Mouse (Mus musculus) forebrain, embryonic 14.5 days (tissue): Measurements from ENCODE around the gene Zbtb4. TPM values are rescaled to one million over a fixed set of nuclear protein-coding genes. Genes with fewer than 3 reads are reported as not detected.

Source experiments
- ATAC-seq: fragments of 200-750 bp; cut with Nextera tagmentation; 2 replicates; pipeline ENCODE4 v1.8.0; 2017; ENCODE audit warnings: mild to moderate bottlenecking, moderate library complexity
- DNase-seq: peaks from one replicate; pipeline ENCODE4 v3.0.0-alpha.2; 2015; ENCODE audit warnings: low spot score
- H3K27ac ChIP-seq: fragments of 300-500 bp; sonication (generic); 2 replicates; pipeline ENCODE4 v1.5.1; 2014; ENCODE audit warnings: low read depth, mild to moderate bottlenecking, control low read depth, low read length, moderate library complexity
- H3K27me3 ChIP-seq: fragments of 300-500 bp; sonication (generic); replicated peaks from 2 replicates; pipeline ENCODE4 v1.6.1; 2014; ENCODE audit warnings: low read length, control low read depth, mixed read lengths; ENCODE audit not compliant: control insufficient read depth, insufficient read depth
- H3K36me3 ChIP-seq: fragments of 300-500 bp; sonication (generic); 2 replicates; pipeline ENCODE4 v1.6.1; 2014; ENCODE audit warnings: low read length, control low read depth; ENCODE audit not compliant: control insufficient read depth, insufficient read depth
- H3K4me1 ChIP-seq: fragments of 300-500 bp; sonication (generic); 2 replicates; pipeline ENCODE4 v1.6.1; 2014; ENCODE audit warnings: antibody characterized with exemption, low read length, control low read depth; ENCODE audit not compliant: control insufficient read depth, insufficient read depth
- H3K4me2 ChIP-seq: fragments of 300-500 bp; sonication (generic); 2 replicates; pipeline ENCODE4 v1.6.1; 2014; ENCODE audit warnings: mild to moderate bottlenecking, control low read depth, low read length
- H3K4me3 ChIP-seq: fragments of 300-500 bp; sonication (generic); 2 replicates; pipeline ENCODE4 v1.5.1; 2014; ENCODE audit warnings: low read depth, low read length, control low read depth
- H3K9ac ChIP-seq: fragments of 300-500 bp; sonication (generic); 2 replicates; pipeline ENCODE4 v1.6.1; 2014; ENCODE audit warnings: mild to moderate bottlenecking, low read length, control low read depth, moderate library complexity
- H3K9me3 ChIP-seq: fragments of 300-500 bp; sonication (generic); replicated peaks from 2 replicates; pipeline ENCODE4 v1.6.1; 2016; ENCODE audit warnings: low read length, control low read depth, mixed read lengths; ENCODE audit not compliant: control insufficient read depth
- WGBS: fragments of 180-500 bp; shearing (Covaris S2); extraction: QIAGEN DNeasy Blood & Tissue Kit; methylation state at CpG from one replicate; pipeline ENCODE4 v1.1.7; 2014; 5-methylcytosine and 5-hydroxymethylcytosine counted together
- polyA plus RNA-seq: library from polyadenylated mRNA; unstranded; fragments of >200 nt; fragmentation: Nextera tagmentation; extraction: Ambion mirVana; gene quantifications from 2 replicates; pipeline ENCODE4 v1.2.1, GENCODE M21; 2014

Gene Zbtb4
- polyA plus RNA-seq, 1 experiment from 2014 or later, result 2.1 TPM

GRCm38 (mm10) chr11:69806378-69806777, 40.7 kb downstream of the Zbtb4 start:
- peaks cover 26% of the 10 kb centered on the region for H3K4me1 ChIP-seq
- H3K27me3 ChIP-seq, result peaks cover 27% of the 10 kb centered on the region

GRCm38 (mm10) chr11:69807641-69808040, 41.9 kb downstream of the Zbtb4 start:
- Histone ChIP-seq H3K36me3 (no peaks in the 10 kb centered on the region), H3K27ac (no peak overlapping the region), H3K9me3 (no peaks in the 10 kb centered on the region), H3K4me3 (no peak overlapping the region), H3K4me2 (no peak overlapping the region), H3K9ac (no peak overlapping the region), H3K27me3 (peaks cover 22% of the 10 kb centered on the region), H3K4me1 (peaks cover 20% of the 10 kb centered on the region)
- WGBS, result 94% methylated on average over 2 of the region's 2 CpGs
- DNase-seq, result no peak
- ATAC-seq, result no peak

More at GRCm38 (mm10) chr11:69806378-69806777, 40.7 kb downstream of the Zbtb4 start:
- WGBS, result 81% methylated on average over 4 of the region's 4 CpGs
- H3K9ac ChIP-seq, result no peak overlapping the region
- H3K27ac ChIP-seq, result no peak overlapping the region
- no peaks in the 10 kb centered on the region for H3K36me3 ChIP-seq
- no peak overlapping the region for H3K4me3 ChIP-seq
- DNase-seq (no peak), ATAC-seq (no peak)
- H3K4me2 ChIP-seq, result no peak overlapping the region
- H3K9me3 ChIP-seq, result no peaks in the 10 kb centered on the region

- Histone ChIP-seq H3K4me2 (no peak overlapping the region), H3K4me3 (no peak overlapping the region), H3K36me3 (no peaks in the 10 kb centered on the region), H3K9ac (no peak overlapping the region), H3K27me3 (peaks cover 10% of the 10 kb centered on the region), H3K9me3 (no peaks in the 10 kb centered on the region), H3K27ac (no peak overlapping the region), H3K4me1 (no peaks in the 10 kb centered on the region)
- DNase-seq, result no peak
- no peak for ATAC-seq
These were observed 44.6 kb downstream of the Zbtb4 start for GRCm38 (mm10) chr11:69810280-69810679.

- no peak within 1 kb of the TSS for H3K9ac ChIP-seq
- no peaks in the 10 kb centered on the region for H3K9me3 ChIP-seq
- no peak within 1 kb of the TSS for H3K27ac ChIP-seq
- no peak within 1 kb of the TSS for H3K4me3 ChIP-seq
- H3K4me2 ChIP-seq, result no peak within 1 kb of the TSS
- 63% methylated on average over 10 of the region's 10 CpGs for WGBS
- H3K27me3 ChIP-seq, result no peaks in the 10 kb centered on the region
- H3K4me1 ChIP-seq, result no peaks in the 10 kb centered on the region
- no peak for DNase-seq
- no peaks in the 10 kb centered on the region for H3K36me3 ChIP-seq
- ATAC-seq, result no peak
These were observed 49.4 kb downstream of the Zbtb4 start, which contains the start of gene Gm39566 for GRCm38 (mm10) chr11:69815155-69815554. Gm39566 (minus strand) TSS chr11:69815298.

GRCm38 (mm10) chr11:69816520-69816919, 50.8 kb downstream of the Zbtb4 start:
- Histone ChIP-seq H3K4me3 (no peak overlapping the region), H3K27ac (no peak overlapping the region), H3K9me3 (no peaks in the 10 kb centered on the region), H3K4me2 (no peak overlapping the region), H3K36me3 (no peaks in the 10 kb centered on the region), H3K9ac (no peak overlapping the region), H3K4me1 (no peaks in the 10 kb centered on the region), H3K27me3 (no peaks in the 10 kb centered on the region)
- DNase-seq, result no peak
- WGBS, result 93% methylated on average over 12 of the region's 12 CpGs
- ATAC-seq, result no peak

DNA sequence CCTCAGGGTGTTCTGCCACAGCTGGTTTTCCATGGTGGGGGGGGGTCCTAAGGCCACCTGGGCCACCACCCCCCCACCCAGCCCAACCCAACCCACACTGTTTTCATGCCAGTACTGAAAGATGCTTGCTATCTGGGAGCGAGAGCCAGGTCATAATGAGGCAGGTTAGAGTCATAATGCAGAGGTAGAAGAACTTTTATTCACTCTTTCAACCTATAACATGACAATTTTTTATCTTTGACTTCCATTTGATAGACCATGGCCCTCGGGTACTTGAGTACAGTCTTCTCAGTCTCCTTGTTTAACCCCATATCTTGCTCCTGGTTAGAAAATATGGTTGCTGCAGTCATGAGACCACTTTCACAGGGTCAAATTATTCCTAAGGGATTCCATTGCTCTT, 52.7 kb downstream of the Zbtb4 start, which contains the start of gene Spem2:
Gene Spem2 (minus strand): TSS at position 101 of the 400 bp plus-strand sequence.
- Histone ChIP-seq H3K4me2 (no peak within 1 kb of the TSS), H3K9me3 (no peaks in the 10 kb centered on the region), H3K9ac (no peak within 1 kb of the TSS), H3K27me3 (no peaks in the 10 kb centered on the region), H3K4me1 (no peaks in the 10 kb centered on the region), H3K36me3 (no peaks in the 10 kb centered on the region), H3K4me3 (no peak within 1 kb of the TSS), H3K27ac (no peak within 1 kb of the TSS)
- ATAC-seq (no peak), DNase-seq (no peak)
- WGBS, result 79% methylated on average over 2 of the region's 2 CpGs

DNA sequence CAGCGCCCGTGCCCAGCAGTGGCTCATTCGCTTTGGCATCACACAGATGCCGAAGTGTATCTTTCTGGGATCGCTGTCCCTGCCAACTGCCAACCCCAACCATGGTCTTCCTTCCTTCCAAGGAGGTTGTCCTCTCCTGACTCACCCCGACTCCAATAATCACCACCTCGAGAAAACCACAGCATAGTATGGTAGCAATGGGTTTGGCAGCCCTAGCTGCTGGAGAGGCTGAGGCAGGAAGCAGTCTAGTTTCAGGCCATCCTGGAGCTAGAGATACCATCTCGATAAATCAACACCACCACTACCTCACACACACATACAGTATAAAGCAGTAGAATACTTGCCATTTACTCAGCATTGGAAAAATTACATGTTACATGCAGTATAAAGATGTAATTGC, 53.2 kb downstream of the Zbtb4 start:
- Histone ChIP-seq H3K9me3 (no peaks in the 10 kb centered on the region), H3K36me3 (peaks cover 2% of the 10 kb centered on the region; the same call in 1 of the 2 replicates), H3K4me3 (no peak overlapping the region), H3K4me1 (no peaks in the 10 kb centered on the region), H3K9ac (no peak overlapping the region), H3K27ac (no peak overlapping the region), H3K4me2 (no peak overlapping the region), H3K27me3 (no peaks in the 10 kb centered on the region)
- no peak for ATAC-seq
- DNase-seq, result no peak
- WGBS, result 92% methylated on average over 8 of the region's 8 CpGs

GRCm38 (mm10) chr11:69822080-69822479, 56.4 kb downstream of the Zbtb4 start, which contains the start of gene Spem1:
Spem1 (minus strand) TSS chr11:69822180.
- Histone ChIP-seq H3K27ac (no peak within 1 kb of the TSS), H3K27me3 (no peaks in the 10 kb centered on the region), H3K9ac (no peak within 1 kb of the TSS), H3K4me2 (no peak within 1 kb of the TSS), H3K36me3 (peaks cover 32% of the 10 kb centered on the region), H3K4me3 (no peak within 1 kb of the TSS), H3K4me1 (no peaks in the 10 kb centered on the region), H3K9me3 (no peaks in the 10 kb centered on the region)
- ATAC-seq (no peak), DNase-seq (no peak)
- 85% methylated on average over 3 of the region's 3 CpGs for WGBS

- ATAC-seq (no peak), DNase-seq (no peak)
- Histone ChIP-seq H3K9me3 (no peaks in the 10 kb centered on the region), H3K4me3 (no peak overlapping the region), H3K4me2 (no peak overlapping the region), H3K27me3 (no peaks in the 10 kb centered on the region), H3K4me1 (no peaks in the 10 kb centered on the region), H3K27ac (no peak overlapping the region), H3K9ac (no peak overlapping the region), H3K36me3 (peaks cover 46% of the 10 kb centered on the region)
- WGBS, result 75% methylated on average over 2 of the region's 2 CpGs
These were observed 57.7 kb downstream of the Zbtb4 start for GRCm38 (mm10) chr11:69823456-69823855.
